Mouse (Mus musculus) telencephalon, adult 2 months (tissue): ENCODE data around the gene Ddx27.

Experiments
- DNase-seq: peaks from one replicate; pipeline ENCODE4 v3.0.0-alpha.2; 2011; ENCODE audit warnings: low read depth, low spot score

The Ddx27 gene

DNA sequence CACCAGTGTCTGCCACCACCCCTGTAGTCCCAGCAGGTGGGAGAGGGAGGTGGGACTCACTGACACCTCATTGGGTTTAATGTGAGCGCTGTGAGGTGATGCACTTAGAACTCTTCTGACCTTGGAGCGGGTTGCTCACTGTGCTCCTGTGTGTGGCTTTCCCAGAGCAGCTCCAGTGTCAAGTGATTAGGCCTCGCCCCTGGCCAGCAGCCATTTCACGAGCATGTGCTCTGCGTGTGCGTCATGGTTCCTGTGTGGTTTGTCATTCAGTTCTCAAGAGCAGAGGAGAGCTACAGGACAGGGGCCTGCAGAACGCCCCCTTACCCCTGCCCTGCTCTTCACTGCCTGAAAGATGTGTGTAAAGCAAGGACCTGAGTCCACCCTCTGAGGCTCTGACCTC is 13.6 kb downstream of the Ddx27 start:
- no peak for DNase-seq

DNA sequence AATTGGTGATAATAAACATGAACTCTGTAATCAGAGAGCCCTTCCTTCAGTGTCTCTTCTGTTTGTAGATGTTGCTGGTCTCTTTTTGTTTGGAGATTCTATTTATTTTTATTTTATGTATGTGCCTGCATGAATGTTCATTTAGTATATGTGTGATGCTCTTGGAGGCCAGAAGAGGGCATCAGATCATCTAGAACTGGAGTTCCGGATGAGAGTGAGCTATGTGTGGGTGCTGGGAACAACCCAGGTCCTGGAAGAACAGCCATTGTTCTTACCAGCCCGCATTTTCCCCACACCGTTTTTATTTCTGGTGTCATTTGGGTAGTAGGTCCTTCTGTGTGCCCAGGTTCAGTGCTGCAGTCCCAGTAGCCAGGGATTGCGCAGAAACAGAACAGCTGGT is 15.5 kb downstream of the Ddx27 start:
- no peak for DNase-seq

DNA sequence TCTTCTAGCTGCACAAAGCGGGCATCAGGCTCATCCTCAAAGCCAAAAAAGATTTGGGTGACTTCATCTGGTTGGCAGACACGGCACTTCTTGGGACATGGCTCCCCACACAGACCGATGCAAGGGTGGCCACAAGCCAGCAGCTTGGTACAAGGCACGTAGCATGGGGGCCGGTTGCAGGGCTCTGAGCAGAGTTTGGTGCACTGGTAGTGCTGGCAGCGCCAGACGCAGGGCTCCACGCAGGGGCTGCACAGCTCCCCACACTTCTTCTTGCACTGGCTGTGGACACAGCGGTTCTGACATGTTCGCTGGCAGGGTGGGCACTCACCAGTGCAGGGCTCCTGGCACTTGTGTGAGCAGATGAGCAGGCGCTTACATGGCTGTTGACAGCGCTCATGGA is 22.7 kb downstream of the Ddx27 start:
- DNase-seq: no peak

DNA sequence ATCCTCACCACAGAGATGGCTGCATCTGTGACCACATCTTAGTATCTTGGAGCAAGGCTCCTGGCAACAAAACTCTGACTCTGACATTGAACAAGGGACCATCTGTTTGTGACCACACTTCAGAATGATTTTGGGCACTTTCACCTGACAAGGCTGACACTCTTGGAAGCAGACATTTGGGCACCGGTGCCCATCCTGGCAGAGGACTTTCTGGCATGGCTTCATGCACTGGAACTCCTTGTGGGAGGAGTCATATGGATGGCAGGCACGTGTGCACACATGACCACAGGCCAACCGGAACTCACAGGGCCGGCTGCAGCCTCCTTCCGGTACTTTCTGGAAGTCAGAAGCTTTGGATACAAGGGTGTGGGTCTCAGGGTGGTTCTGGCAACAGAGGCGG is 23.3 kb downstream of the Ddx27 start:
- no peak for DNase-seq

DNA sequence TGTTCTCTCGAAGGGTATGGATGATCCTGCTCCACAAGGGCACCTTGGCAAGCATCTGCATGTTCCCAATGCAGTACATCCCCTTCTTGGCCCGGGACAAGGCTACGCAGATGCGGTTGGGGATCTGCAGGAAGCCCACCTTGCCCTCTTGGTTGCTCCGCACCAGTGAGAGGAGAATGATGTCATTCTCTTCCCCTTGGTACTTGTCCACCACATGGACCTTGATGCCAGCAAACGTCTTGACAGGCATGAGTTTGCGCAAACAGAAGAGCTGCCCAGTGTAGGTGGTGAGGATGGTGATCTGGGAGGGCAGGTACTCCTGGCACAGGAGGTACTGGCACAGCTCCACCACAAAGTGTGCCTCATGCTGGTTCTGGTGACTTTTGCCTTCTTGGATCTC is 23.7 kb downstream of the Ddx27 start:
- no peak for DNase-seq

DNA sequence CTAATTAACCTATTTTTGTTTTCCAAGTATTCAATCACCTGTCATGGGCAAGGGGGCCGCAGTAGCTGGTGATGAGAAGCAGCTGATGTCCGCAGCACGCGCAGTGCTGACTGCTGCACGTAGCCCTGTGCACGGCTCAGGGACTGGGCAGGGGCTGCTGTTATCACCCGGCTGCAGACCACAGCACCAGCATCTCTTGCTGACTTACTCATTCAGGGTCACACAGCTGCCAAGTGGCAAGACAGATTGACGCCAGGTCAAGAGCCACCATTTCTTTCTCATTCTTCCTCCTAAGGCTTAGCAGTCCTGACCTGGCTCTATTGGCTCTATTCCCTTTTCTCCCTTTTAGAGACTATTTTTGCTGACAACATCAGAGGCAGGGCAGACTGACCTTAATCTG is 24.4 kb downstream of the Ddx27 start:
- DNase-seq: no peak

DNA sequence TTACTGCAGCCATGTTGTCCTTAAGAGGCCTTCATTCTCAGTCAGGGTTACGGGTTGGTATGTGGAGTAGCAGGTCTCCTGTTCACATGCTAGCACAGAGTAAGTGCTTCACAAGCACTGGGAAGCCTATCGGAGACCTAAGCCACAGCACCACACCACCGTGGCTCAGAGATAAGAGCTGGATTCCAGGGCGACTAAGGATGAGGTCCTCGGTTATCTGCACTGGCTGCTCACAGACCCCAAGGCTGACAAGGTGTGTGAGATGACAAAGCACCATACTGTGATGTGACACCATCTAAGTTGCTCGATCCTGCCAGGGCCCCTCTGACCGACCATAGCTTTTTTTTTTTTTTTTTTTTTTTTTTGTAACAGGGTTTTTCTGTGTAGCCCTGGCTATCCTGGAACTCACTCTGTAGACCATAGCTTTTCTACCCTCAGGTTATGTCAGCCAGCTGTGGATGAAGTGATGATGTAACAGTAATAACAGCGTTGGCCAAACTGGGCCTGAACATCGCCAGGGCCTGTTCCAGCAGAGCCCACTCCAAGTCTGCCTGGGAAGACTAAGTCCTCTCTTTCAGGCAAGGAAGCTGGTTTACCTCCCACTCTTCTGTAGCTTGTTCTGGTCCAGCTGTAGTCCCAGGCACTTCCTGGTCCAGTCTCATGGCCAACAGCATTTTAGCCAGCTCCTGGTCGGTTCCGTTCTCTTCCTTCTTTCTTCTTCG is 28.6 kb downstream of the Ddx27 start:
- no peak for DNase-seq

DNA sequence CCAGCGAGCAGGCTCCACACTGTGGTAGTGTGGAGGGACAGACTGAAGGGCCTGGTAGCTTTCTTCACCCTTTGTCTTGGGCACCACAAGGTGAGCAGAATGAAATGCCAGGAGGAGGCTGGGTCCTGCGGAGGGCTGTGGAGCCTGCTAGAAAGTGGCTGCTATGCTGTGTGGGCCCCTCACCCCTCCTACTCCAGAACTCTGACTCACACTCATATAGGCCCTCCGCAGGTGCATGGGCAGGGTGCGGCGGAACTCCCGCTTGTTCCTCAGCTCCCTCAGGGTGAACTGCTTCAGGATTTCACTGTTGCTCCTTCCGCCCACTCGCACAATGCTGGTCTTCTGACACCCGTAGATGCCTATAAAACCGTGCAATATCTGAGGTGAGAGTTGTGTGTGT is 33.2 kb downstream of the Ddx27 start:
- no peak for DNase-seq

DNA sequence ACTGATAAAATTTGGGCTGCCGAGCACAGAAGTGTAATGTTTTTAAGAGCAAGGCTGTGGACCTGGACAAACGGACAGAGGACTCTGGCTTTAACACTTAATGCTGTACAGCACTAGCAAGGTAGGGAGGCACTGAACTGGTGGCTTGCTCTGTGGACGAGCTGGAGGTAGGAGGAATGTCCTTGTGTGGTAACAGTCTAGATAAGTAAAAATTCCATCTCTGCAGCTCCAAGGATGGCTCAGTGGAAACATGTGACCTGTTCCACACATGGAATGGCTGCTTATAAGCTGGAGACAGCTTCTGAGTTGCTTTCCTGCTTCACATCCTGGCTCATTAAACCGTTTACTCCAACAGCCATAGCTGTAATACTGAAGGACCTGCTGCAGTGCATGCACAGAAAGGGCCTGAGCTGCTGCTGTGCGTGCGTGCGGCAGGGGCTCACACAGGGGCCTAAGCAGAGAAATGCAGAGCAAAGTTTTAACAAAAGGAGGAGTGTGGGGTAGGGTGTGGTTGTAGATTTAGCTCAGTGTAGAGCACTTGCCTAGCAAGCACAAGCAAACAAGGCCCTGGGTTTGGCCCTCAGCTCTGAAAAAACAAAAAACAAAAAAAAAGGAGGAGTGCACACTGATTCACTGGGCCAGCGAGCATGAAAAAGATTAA is 33.8 kb downstream of the Ddx27 start:
- DNase-seq: no peak

DNA sequence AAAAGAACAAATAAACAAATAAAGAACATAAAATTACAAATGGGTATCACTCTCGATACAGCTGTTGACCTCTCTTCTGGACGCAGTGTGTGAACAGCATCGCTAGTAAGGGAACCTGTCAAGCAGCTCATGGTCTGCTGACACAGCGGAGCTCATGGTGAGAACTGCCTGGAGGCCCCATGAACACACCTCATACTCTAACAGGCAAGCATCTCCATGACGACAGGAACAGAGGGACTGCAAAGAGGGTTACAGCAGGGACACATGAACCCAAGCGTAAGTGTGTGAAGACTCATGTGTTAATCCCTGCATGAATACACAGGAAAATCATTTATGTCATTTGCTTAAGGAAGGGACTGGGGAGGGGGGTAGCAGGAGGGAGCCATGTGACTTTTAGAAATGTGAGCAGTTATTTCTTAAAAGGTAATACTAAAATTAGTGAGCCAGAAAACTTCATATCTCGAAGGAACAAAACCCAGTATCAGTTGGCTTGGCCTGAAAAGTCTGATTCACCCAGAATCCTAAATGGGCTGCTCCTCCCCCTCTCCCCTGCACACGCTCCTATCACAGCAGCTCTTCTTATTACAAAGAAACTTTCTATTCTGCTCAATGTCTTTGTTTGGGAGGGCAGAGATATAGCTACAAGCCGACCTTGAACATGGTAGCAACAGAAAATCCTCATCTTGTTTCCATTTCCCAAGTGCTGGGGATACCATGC is 38.3 kb downstream of the Ddx27 start:
- no peak for DNase-seq

DNA sequence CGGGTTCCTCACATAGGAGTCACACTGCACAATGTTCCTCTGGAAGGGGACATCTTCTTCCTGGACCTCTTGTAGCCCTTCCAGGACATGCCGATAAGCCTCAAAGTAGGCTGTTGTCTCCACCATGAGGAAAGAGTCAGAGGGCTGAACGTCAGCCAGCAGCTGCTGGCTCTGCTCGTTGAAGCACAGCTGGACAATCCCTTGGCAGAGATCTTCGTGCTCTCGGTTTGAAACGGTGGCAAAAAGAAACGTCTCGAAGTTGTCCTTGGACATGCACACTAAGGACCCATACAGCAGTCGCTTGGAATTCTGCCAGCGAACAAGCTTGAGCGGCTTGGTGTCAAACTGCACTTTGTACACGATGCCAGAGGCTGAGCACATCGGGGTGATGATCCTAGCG is 40.4 kb downstream of the Ddx27 start:
- DNase-seq: no peak

DNA sequence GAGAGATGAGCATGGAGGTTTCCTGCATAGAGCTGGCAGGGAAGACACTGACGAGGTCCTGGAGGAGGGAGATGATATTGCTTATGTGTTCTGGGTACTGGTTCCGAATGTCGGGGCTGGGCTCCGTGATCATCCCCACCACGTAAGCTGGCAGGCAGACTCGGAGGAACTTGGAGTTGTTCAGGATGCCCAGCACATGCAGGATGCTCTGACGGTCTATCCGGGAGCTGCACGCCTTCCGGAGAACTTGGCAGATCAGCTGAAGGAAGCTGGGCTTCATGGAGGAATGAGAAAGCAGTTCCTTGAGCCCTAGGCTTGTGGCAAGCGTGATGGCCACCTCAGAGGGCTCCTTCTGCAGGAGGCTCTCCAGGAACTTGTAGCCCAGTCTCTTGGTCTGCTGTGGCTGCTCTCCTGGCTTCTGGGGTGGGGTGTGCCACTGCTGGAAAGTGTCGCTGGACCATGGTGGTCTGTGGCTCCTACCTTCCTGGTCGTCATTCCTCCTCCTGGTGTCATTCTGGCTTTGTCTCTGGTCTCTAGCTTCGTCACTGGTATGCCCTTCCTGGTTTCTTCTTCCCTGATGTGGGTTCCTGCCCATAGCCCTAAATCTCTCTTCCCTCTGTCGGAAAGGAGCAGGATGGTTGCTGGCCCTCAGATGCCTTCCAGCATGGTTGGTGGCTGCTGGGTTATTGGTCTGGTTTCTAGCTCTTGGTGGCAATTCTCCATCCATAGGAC is 41.4 kb downstream of the Ddx27 start:
- DNase-seq: no peak

DNA sequence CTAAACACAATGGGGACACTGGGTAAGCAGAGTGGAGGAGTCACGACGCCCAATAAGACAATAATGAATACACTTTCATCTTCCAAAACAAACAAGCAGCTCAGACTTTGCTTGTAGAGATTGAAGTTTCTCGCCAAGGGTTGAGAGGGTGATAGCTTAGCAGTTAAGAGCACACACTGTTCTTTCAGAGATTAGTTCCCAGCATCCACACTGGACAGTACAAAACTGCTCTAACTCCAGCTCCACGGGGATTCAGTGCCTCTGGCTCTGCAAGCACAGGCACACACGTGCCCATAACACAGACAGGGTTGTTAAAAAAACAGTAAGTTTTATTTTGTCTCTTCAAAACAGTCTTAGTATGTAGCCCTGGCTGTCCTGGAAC is 41.9 kb downstream of the Ddx27 start:
- no peak for DNase-seq

DNA sequence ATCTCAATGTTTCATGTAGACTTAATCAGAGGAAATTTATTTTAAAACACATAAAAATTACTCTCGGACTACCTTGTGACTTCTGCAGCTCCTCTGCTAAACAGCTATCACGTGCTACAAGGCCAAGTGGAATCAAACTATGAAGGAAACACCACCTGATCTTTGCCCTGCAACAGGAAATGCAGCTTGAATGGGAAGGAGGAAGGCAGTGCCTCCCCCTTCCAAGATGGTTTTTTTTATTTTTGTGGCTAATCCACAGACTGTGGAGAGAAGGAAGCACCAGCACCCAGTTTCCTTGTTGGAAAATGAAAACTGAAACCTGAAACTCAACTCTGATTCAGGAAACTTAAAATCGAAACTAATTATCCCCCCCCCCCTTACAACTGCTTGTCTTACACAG is 43.2 kb downstream of the Ddx27 start:
- no peak for DNase-seq

DNA sequence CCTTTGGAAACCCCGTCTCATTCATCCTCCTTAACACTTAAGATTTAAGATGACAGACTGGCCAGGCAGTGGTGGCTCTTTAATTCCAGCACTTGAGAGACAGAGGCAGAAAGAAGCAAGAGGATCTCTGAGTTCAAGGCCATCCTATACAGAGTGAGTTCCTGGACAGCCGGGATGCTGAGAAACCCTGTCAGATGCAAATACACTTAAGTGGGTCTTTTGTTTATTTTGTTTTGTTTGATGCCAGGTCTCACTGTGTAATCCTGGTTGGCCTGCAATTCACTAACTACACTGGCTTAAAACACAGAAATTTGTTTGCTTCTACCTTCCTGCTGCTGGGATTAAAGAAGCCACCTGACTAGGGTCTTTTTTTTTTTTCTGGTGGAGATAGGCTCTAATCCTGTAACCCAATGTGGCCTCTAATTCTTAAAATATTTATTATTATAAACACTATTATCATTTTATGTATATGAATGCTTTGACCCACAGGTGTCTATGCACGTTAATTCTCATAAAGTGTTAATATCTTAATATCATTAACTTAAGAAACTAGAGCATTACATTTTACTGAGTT is 43.9 kb downstream of the Ddx27 start:
- DNase-seq: no peak

DNA sequence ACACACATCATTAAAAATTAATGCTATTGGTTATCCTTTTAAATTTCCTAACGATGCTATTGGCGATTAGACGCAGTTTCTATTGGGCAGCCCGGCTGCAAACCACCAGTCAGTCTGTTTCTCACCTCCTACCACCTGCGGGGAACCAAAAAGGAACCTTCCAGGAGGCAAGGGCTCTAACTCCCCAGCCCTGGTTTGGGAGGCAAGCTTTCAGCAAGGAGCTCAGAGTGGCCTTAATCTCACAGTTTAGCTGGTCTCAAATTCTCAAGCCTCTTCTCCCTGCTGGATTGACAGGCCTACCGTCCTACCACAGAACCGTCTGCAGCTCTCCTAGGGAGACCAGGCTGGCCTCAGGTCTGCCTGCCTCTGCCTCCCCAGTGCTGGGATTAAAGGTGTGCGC is 44.5 kb downstream of the Ddx27 start:
- DNase-seq: no peak

DNA sequence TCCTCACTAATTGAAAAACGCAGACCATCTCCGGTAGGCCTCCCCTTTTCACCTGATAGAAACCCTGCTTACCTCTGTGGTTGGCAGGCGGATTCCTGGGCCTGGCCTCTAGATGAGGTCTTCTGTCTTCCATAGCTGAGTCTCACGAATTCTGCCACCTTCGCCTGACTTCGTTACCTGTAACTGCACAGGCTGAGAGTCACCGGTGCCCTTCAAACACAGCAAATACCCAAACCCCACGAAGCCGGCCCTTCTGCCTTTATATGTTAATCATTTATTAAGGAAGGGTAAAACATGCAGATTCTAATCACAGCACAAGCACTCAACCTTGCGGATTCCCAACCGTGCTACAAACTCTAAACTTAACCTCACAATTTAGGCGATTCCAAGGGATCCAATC is 45.0 kb downstream of the Ddx27 start:
- no peak for DNase-seq

DNA sequence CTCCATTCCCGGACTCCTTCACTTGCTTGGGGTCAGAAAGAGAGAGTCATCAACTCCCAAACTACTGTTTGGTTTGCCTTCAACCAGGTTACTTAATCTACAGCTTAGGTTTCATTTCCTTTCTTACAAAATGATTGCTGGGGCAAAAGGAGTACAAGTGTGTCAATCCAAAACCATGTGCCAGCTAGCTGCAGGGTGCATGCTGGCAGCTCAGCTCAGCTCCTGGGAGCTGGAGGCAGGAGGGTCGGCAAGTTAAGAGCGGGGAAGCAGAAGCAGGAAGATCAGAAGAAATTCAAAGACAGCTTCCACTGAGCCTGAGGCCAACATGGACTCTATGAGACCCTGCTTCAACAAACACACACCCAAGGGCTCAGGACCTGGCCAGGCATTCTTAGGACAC is 45.4 kb downstream of the Ddx27 start:
- no peak for DNase-seq

DNA sequence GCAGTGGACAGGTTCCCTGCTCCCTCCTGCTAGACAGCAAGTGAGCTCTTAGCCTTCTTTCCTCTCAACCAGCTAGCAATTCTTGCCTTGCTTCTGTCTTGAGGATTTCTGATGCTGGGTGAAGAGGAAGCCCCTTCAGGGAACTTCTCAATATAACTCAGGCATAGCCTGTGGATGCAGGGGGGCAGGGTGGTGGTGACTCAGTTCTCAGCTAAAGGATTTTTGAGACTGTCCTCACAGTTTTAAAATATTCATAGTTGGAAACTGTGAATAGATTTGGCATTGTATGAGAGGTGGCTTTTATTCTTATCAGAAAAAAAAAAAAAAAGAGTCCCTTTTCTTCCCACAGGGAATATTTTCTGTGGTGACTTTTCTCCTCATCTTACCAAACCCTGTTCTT is 45.8 kb downstream of the Ddx27 start:
- no peak for DNase-seq

DNA sequence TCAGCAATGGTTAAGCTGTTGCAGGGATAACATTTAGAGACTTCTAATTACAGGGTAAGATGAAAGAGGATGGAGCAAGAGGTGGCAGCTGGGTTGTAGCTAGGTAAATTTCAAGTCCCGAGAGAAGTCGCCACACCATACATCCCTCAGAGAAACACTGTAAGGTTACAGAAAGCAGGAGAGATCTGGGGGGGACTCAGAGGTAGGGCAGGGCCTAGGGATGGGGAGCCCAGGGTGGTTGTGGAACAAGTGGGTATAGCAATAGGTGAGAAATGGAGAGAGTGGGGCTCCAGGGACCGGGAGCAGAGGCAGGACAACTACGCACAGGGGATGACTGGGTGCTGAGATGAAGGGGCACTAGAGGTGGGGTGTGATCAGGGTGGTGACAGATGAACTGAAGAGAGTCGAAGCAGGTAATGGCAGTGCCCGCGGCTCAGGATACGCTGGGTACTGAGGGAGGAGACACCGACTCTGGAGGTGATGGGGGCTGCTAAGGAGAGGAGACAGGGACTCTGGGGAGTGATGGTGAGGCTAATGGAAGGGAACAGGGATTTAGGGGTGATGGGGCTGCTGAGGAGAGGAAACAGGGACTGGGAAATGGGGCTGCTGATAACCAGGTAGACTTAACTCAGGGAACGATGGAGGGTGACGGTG is 46.5 kb downstream of the Ddx27 start:
- DNase-seq: no peak

DNA sequence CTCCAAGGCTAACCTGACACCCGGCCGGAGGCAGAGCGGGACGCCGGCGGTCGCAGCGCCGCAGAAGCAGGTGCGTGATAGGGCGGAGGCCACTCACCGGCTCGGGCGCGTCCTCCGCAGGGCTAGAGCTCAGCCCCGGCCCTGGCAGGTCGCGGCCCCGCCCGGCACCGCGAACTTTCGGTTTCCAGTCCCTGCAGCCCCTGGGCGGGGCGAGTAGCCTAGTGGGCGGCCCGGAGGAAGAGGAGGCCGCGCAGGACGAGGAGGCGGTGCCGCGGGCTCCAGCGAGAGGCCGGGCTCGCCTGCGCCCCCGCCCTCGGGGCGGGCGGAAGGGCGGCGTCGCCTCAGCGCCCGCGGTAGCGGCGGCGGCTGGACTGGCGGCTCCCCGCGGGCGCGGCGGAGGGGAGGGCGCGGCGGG is 47.5 kb downstream of the Ddx27 start:
- DNase-seq: peak; percentile 77
